Mouse (Mus musculus): Measurements from ENCODE around the gene Tbc1d19.

DNA sequence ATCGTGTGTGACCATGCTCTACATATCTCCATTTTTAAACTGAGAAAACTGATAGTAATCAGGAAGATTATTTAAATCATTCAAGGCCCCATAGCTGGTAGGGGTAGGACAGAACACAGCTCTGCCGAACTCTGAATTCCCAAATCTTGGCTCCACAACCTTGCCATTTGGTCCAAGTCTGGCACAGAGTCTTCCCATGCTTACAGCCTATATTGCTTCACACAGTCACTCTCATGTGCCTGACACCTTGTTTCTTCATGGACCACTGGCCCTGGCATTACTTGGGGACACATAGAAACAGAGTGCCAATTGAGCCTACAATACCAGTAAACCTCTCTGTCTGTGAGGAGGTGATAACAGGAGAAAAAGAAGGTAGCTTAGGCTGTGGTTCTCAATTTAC is 111.0 kb downstream of the Tbc1d19 start:
- TF ChIP-seq E2F4 (IDR thresholded peaks at IDR 0.05; ENCODE audit: borderline replicate concordance, low read depth, low read length) (no peak), RAD21 (IDR thresholded peaks at IDR 0.05; ENCODE audit: low read depth, low read length) (no peak), POLR2A (IDR thresholded peaks at IDR 0.05; ENCODE audit: control insufficient read depth in 1 of 2, insufficient read depth in 1 of 2, low read depth in 1 of 2, low read length in 2 of 2, poor library complexity in 1 of 2) (no peak), MAX (IDR thresholded peaks at IDR 0.05; ENCODE audit: low read length) (no peak), CTCF (IDR thresholded peaks at IDR 0.05 in 2 of 3, conservative IDR thresholded peaks at IDR 0.05 in 1 of 3; ENCODE audit: control insufficient read depth in 1 of 3, insufficient read depth in 1 of 3, low read depth in 2 of 3, low read length in 3 of 3, poor library complexity in 1 of 3, severe bottlenecking in 1 of 3) (no peak), ZNF384 (IDR thresholded peaks at IDR 0.05; ENCODE audit: low read depth, low read length) (no peak), RCOR1 (IDR thresholded peaks at IDR 0.05; ENCODE audit: low read depth, low read length) (no peak), USF2 (IDR thresholded peaks at IDR 0.05; ENCODE audit: borderline replicate concordance in 1 of 2, insufficient read depth in 1 of 2, low read depth in 1 of 2, low read length in 2 of 2) (no peak)
